Mouse (Mus musculus) embryonic fibroblast, embryonic 13.5 days (primary cell): Measurements from ENCODE around the gene Pgpep1.
A peak's percentile ranks its signal among the peaks of the same experiment; 100 is the strongest.

Source experiments
- CTCF ChIP-seq: IDR thresholded peaks from 2 replicates; pipeline ENCODE4 v1.5.1; 2011; ENCODE audit warnings: mild to moderate bottlenecking, control low read depth, low read length, moderate library complexity, borderline replicate concordance; ENCODE audit not compliant: insufficient read depth
- POLR2A ChIP-seq: IDR thresholded peaks from 2 replicates; pipeline ENCODE4 v1.6.1; 2011; ENCODE audit warnings: low read depth, mild to moderate bottlenecking, control low read depth, low read length, moderate library complexity

DNA sequence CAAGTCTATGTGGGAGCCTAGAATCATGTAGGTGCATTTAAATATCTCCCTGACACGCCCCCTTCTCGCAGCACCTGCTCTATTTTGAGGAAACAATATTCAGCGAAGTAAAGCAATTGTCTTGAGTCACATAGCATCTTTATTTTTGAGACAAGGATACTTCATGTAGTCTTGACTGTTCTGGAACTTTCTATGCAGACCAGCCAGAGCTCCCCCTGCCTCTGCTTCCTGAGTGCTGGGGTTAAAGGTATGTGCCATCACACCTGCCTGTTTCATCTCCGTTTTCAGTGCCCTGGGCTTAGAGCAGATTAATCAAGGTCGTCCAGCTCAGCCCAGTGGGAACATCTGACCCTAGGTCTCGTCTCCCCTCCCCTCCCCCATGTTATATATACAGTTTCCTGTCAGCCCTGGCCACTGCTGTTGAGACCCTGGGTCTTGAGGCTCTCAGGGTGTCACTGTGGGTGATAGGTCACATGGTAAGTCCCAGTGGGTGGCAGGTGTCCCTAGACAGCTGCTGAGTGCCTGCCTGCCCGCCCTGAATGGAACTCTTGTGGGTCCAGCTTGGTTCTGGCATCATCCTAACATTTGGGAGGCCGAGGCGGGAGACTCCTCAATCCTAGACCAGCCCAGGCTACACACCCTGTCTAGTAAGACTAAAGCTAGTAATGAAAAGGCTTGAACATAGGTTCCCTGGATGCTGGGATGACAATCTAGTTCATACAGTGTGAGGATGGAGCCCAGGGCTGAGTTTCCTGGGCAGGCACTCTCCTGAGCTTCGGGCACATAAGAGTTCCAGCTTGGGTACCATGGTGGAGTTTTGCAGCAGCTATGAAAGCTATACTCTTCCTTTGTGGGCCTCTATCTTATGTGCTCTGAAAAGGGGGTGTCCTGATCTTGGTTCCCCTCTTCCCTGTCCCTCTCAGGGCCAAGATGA is 41.1 kb upstream of the Pgpep1 start:
- TF ChIP-seq POLR2A = peak; percentile 54
- TF ChIP-seq CTCF = no peak
